Mouse (Mus musculus): ENCODE data around the gene Olfr881. TPM values are rescaled to one million over a fixed set of nuclear protein-coding genes. Genes with fewer than 3 reads are reported as not detected.

The Olfr881 gene
- polyA plus RNA-seq (2011; ENCODE audit: insufficient read depth, insufficient read length, low replicate concordance, missing spikeins) = 0.35 TPM in 1 of 2 replicates, not detected in the other

GRCm38 (mm10) chr9:37991525-37991924 lies at the start of gene Olfr881:
Olfr881 (plus strand) TSS chr9:37991825.
- no peak within 1 kb of the TSS for H3K27ac ChIP-seq (ENCODE audit: control insufficient read depth, insufficient read depth, low read depth, low read length, poor library complexity)
- no peaks in the 10 kb centered on the region for H3K4me1 ChIP-seq (ENCODE audit: control insufficient read depth, insufficient read depth, low read length)
- H3K4me3 ChIP-seq (replicated peaks; ENCODE audit: control insufficient read depth, low read depth, low read length) = no peak within 1 kb of the TSS
- TF ChIP-seq CTCF (IDR thresholded peaks at IDR 0.05; ENCODE audit: control insufficient read depth, insufficient read depth, low read length) = no peak

- Histone ChIP-seq H3K4me1 (ENCODE audit: control insufficient read depth, insufficient read depth, low read length) (no peaks in the 10 kb centered on the region), H3K27ac (ENCODE audit: control insufficient read depth, insufficient read depth, low read depth, low read length, poor library complexity) (no peak overlapping the region), H3K4me3 (replicated peaks; ENCODE audit: control insufficient read depth, low read depth, low read length) (no peak overlapping the region)
- WGBS = 46% methylated on average over 2 of the region's 2 CpGs
- TF ChIP-seq CTCF (IDR thresholded peaks at IDR 0.05; ENCODE audit: control insufficient read depth, insufficient read depth, low read length) (no peak), POLR2A (IDR thresholded peaks at IDR 0.05; ENCODE audit: borderline replicate concordance, control insufficient read depth, low read depth, low read length) (no peak)
These were observed 7.1 kb downstream of the Olfr881 start for GRCm38 (mm10) chr9:37998581-37999204.

GRCm38 (mm10) chr9:38000021-38000420 lies 8.4 kb downstream of the Olfr881 start:
- Histone ChIP-seq H3K27ac (ENCODE audit: control insufficient read depth, insufficient read depth, low read depth, low read length, poor library complexity) (no peak overlapping the region), H3K4me3 (replicated peaks; ENCODE audit: control insufficient read depth, low read depth, low read length) (no peak overlapping the region), H3K4me1 (ENCODE audit: control insufficient read depth, insufficient read depth, low read length) (no peaks in the 10 kb centered on the region)
- TF ChIP-seq CTCF (IDR thresholded peaks at IDR 0.05; ENCODE audit: control insufficient read depth, insufficient read depth, low read length) (no peak), POLR2A (IDR thresholded peaks at IDR 0.05; ENCODE audit: borderline replicate concordance, control insufficient read depth, low read depth, low read length) (no peak)
- WGBS = 38% methylated on average over 1 of the region's 1 CpGs

GRCm38 (mm10) chr9:38025508-38025907 lies 33.9 kb downstream of the Olfr881 start, which contains the start of gene Olfr883:
Olfr883 (plus strand) TSS chr9:38025808.
- TF ChIP-seq POLR2A (IDR thresholded peaks at IDR 0.05; ENCODE audit: borderline replicate concordance, control insufficient read depth, low read depth, low read length) (no peak), CTCF (IDR thresholded peaks at IDR 0.05; ENCODE audit: control insufficient read depth, insufficient read depth, low read length) (no peak)
- Histone ChIP-seq H3K4me1 (ENCODE audit: control insufficient read depth, insufficient read depth, low read length) (no peaks in the 10 kb centered on the region), H3K4me3 (replicated peaks; ENCODE audit: control insufficient read depth, low read depth, low read length) (no peak within 1 kb of the TSS), H3K27ac (ENCODE audit: control insufficient read depth, insufficient read depth, low read depth, low read length, poor library complexity) (no peak within 1 kb of the TSS)
- 59% methylated on average over 1 of the region's 1 CpGs for WGBS

Other genes with a start within 250 kb of the Olfr881 start
- not detected in 2 replicates for gene Olfr874, start 246.7 kb upstream of the Olfr881 start, polyA plus RNA-seq (2011; ENCODE audit: insufficient read depth, insufficient read length, low replicate concordance, missing spikeins)
- gene Olfr875, start 220.0 kb upstream of the Olfr881 start, polyA plus RNA-seq (2011; ENCODE audit: insufficient read depth, insufficient read length, low replicate concordance, missing spikeins) = not detected in 2 replicates
- gene Olfr876, start 188.8 kb upstream of the Olfr881 start, polyA plus RNA-seq (2011; ENCODE audit: insufficient read depth, insufficient read length, low replicate concordance, missing spikeins) = not detected in 2 replicates
- not detected in 2 replicates for gene Olfr877, start 137.6 kb upstream of the Olfr881 start, polyA plus RNA-seq (2011; ENCODE audit: insufficient read depth, insufficient read length, low replicate concordance, missing spikeins)
- gene Olfr145, start 95.1 kb upstream of the Olfr881 start, polyA plus RNA-seq (2011; ENCODE audit: insufficient read depth, insufficient read length, low replicate concordance, missing spikeins) = not detected in 2 replicates
- gene Olfr878, start 74.0 kb upstream of the Olfr881 start, polyA plus RNA-seq (2011; ENCODE audit: insufficient read depth, insufficient read length, low replicate concordance, missing spikeins) = not detected in 2 replicates
- gene Olfr883, start 34.0 kb downstream of the Olfr881 start, polyA plus RNA-seq (2011; ENCODE audit: insufficient read depth, insufficient read length, low replicate concordance, missing spikeins) = not detected in 2 replicates
- gene Olfr884, start 54.7 kb downstream of the Olfr881 start, polyA plus RNA-seq (2011; ENCODE audit: insufficient read depth, insufficient read length, low replicate concordance, missing spikeins) = not detected in 2 replicates
- not detected in 2 replicates for gene Olfr885, start 69.5 kb downstream of the Olfr881 start, polyA plus RNA-seq (2011; ENCODE audit: insufficient read depth, insufficient read length, low replicate concordance, missing spikeins)
- 0.16 and 0.95 TPM in 2 replicates for gene Olfr887, start 92.2 kb downstream of the Olfr881 start, polyA plus RNA-seq (2011; ENCODE audit: insufficient read depth, insufficient read length, low replicate concordance, missing spikeins)
- gene Olfr888, start 116.3 kb downstream of the Olfr881 start, polyA plus RNA-seq (2011; ENCODE audit: insufficient read depth, insufficient read length, low replicate concordance, missing spikeins) = not detected in 2 replicates
- gene Olfr889, start 123.4 kb downstream of the Olfr881 start, polyA plus RNA-seq (2011; ENCODE audit: insufficient read depth, insufficient read length, low replicate concordance, missing spikeins) = 0.35 TPM in 1 of 2 replicates, not detected in the other
- gene Olfr890, start 150.7 kb downstream of the Olfr881 start, polyA plus RNA-seq (2011; ENCODE audit: insufficient read depth, insufficient read length, low replicate concordance, missing spikeins) = not detected in 2 replicates
- gene Olfr891, start 189.0 kb downstream of the Olfr881 start, polyA plus RNA-seq (2011; ENCODE audit: insufficient read depth, insufficient read length, low replicate concordance, missing spikeins) = not detected in 2 replicates
- not detected in 2 replicates for gene Olfr893, start 216.5 kb downstream of the Olfr881 start, polyA plus RNA-seq (2011; ENCODE audit: insufficient read depth, insufficient read length, low replicate concordance, missing spikeins)
- gene Olfr894, start 226.2 kb downstream of the Olfr881 start, polyA plus RNA-seq (2011; ENCODE audit: insufficient read depth, insufficient read length, low replicate concordance, missing spikeins) = not detected in 2 replicates

All from bone marrow, adult 2 months (tissue).